Mouse (Mus musculus) cortical plate, adult 2 months (tissue): Measurements from ENCODE around the gene Asl. TPM values are rescaled to one million over a fixed set of nuclear protein-coding genes. Genes with fewer than 3 reads are reported as not detected.

ENCODE experiments used
- H3K27ac ChIP-seq: fragments of 200-500 bp; 2 replicates; pipeline ENCODE4 v1.5.1; 2012; ENCODE audit warnings: low read length, control low read depth, inconsistent platforms; ENCODE audit not compliant: insufficient read depth
- H3K4me1 ChIP-seq: fragments of 200-500 bp; 2 replicates; pipeline ENCODE4 v1.6.1; 2011; ENCODE audit warnings: low read length; ENCODE audit not compliant: control insufficient read depth, insufficient read depth
- H3K4me3 ChIP-seq: fragments of 200-500 bp; 2 replicates; pipeline ENCODE4 v1.5.1; 2011; ENCODE audit warnings: mild to moderate bottlenecking, low read length, control low read depth; ENCODE audit not compliant: insufficient read depth
- CTCF ChIP-seq: fragments of 200-500 bp; IDR thresholded peaks from 2 replicates; pipeline ENCODE4 v1.5.1; 2011; ENCODE audit warnings: mild to moderate bottlenecking, control low read depth, low read length; ENCODE audit not compliant: insufficient read depth; ENCODE audit errors: extremely low read depth
- POLR2A ChIP-seq: fragments of 200-500 bp; IDR thresholded peaks from 2 replicates; pipeline ENCODE4 v1.6.1; 2011; ENCODE audit warnings: mild to moderate bottlenecking, low read length, control low read depth; ENCODE audit not compliant: insufficient read depth; ENCODE audit errors: extremely low read depth
- polyA plus RNA-seq: library from polyadenylated mRNA; depleted of rRNA; stranded (reverse); fragments of >200 nt; gene quantifications from 2 replicates; pipeline ENCODE4 v1.2.3, GENCODE M21; 2012; rRNA removed

Asl gene
- polyA plus RNA-seq, 1 experiment: 33.2 TPM

DNA sequence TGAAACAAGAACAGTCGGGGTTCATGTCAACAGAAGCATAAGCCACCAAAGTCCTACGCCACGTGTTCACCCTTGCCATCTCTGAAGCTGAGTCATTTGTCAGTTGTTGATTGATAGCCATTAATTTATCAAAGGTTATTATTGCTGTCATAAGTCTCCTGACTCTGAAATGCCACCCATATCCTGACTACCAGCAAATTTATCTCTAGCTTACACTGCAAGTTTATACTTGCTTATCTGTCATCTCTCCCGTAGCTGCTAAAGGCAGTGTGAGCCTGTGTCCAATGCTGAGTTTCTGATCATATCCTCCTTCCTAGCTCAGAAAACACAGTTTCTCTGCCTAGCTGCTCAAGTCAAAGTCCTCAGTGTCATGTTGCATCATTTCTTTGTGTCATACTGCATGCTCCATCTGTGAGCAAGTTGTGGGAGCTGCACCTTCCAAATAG lies 54.2 kb downstream of the Asl start:
- H3K4me1 ChIP-seq: 0 out of 2 replicates have a peak, but pooled peaks cover 1% of the 10 kb centered on the region
- H3K27ac ChIP-seq: no peak overlapping the region
- no peak overlapping the region for H3K4me3 ChIP-seq
- no peak for TF ChIP-seq CTCF
- TF ChIP-seq POLR2A: no peak

DNA sequence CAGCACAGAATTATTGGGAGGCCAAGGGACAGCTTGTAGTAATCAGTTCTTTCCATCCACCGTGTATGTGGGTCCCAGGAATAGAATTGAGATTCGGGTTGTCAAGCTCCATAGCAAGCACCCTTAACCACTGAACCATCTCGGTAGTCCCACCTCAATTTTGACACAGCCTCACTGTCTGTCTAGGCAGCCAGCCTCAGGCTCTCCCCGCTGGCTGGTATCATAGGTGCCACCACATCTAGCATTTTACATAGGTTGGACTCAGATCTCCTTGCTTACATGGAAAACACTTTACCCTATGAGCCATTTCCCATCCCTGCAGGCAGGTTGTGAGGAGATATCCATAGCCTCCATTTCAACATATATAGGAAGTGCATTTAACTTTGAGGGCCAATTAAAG lies 54.7 kb downstream of the Asl start:
- 0 out of 2 replicates have a peak, but pooled peaks cover 1% of the 10 kb centered on the region for H3K4me1 ChIP-seq
- no peak for TF ChIP-seq POLR2A
- TF ChIP-seq CTCF: no peak
- H3K27ac ChIP-seq: no peak overlapping the region
- no peak overlapping the region for H3K4me3 ChIP-seq

DNA sequence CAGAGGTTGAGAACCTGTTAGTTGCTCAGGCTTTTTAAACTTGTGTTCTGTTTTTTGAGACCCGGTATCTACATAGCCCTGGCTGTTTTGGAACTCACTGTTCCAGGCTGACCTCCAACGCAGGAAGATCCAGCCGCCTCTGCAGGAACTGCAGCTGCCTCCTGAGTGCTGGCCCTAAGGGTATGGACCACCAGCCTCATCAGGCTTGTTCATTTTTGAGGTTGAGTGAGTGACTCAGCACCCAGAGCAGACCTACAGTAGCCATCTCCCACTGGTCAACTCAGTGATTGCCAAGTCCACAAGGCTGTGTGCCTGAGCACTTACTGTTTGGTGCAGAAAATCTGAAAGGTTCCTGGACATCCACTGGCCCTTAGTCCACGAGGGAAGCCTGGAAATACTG lies 57.6 kb downstream of the Asl start:
- TF ChIP-seq POLR2A (no peak), CTCF (no peak)
- Histone ChIP-seq H3K4me1 (0 out of 2 replicates have a peak, but pooled peaks cover 1% of the 10 kb centered on the region), H3K4me3 (no peak overlapping the region), H3K27ac (no peak overlapping the region)

DNA sequence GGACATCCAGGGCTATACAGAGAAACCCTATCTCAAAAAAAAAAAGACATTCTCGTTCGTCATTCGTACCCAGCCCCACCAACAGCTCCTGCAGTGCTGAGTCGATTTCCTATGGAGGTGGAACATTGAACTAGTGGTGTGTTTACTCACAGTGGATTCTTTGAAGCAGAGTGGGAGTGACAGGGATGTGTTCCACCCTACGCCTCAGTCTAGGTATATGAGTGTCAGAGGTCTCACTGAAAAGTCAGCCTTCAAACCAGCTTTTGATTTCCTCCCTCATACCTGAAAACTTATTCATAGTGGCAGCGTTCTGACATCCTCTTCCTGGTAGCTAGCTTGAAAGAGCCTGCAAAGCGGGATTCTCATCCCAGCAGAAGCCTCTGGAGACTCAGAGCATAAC lies 60.6 kb downstream of the Asl start:
- H3K4me1 ChIP-seq: no peaks in the 10 kb centered on the region
- TF ChIP-seq CTCF (no peak), POLR2A (no peak)
- H3K4me3 ChIP-seq: no peak overlapping the region
- no peak overlapping the region for H3K27ac ChIP-seq

DNA sequence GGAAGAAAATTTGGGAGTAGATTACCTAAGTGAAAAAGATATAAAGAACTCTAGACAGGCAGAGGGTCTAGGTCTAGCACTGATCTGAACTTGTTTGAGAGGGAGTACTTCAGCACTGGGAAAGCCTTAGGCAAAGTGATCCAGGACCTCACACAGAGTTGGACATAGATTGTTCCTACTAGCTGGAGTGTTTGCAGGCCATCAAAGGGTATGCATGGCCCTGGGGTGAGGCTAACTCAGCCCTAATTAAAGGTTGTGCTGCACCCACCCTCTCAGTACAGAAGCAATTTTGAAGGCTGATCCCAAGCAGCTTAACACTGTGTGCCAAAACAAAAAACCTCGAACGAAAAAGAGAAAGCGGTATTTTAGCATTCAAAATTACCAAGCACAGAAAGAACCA lies 62.6 kb downstream of the Asl start:
- TF ChIP-seq POLR2A: no peak
- no peak for TF ChIP-seq CTCF
- H3K4me3 ChIP-seq: no peak overlapping the region

DNA sequence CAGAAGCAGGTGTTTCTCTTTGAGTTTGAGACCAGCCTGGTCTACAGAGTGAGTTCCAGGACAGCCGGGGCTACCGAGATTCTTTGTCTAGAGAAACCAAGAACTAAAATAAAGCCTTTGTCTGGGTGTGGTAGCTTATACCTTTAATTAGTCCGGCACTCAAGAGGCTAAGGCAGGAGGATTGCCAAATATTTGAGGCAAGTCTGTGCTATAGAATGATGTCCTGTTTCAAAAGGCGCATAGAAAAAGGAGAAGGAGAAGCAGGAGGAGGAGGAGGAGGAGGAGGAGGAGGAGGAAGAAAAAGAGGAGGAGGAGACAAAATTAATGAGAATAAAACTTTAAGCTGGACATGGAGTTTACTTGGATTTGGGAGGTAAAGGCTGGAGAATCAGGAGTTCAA lies 65.8 kb downstream of the Asl start:
- TF ChIP-seq POLR2A (no peak), CTCF (no peak)

More for the DNA sequence above, 62.6 kb downstream of the Asl start:
- Histone ChIP-seq H3K4me1 (no peaks in the 10 kb centered on the region), H3K27ac (no peak overlapping the region)

More for the DNA sequence above, 65.8 kb downstream of the Asl start:
- H3K4me3 ChIP-seq: no peak overlapping the region
- H3K27ac ChIP-seq: no peak overlapping the region
- no peaks in the 10 kb centered on the region for H3K4me1 ChIP-seq

Other genes starting within 250 kb of the Asl start
- gene Psph, start 241.8 kb downstream of the Asl start, polyA plus RNA-seq: 27.4 and 27.5 TPM in 2 replicates
- 16.8 and 19.2 TPM in 2 replicates for gene Sumf2, start 182.3 kb downstream of the Asl start, polyA plus RNA-seq
- 719 and 800 TPM in 2 replicates for gene Chchd2, start 141.8 kb downstream of the Asl start, polyA plus RNA-seq
- gene Zbed5, start 133.5 kb downstream of the Asl start, polyA plus RNA-seq: 5.6 and 6.8 TPM in 2 replicates
- gene Phkg1, start 130.7 kb downstream of the Asl start, polyA plus RNA-seq: 38.1 and 39.9 TPM in 2 replicates
- 4.2 and 5.1 TPM in 2 replicates for gene Nupr1l, start 120.7 kb downstream of the Asl start, polyA plus RNA-seq
- 39.4 and 39.5 TPM in 2 replicates for gene Vkorc1l1, start 87.3 kb downstream of the Asl start, polyA plus RNA-seq
- 20.2 and 20.9 TPM in 2 replicates for gene Gusb, start 26.2 kb downstream of the Asl start, polyA plus RNA-seq
- gene Crcp, start within 50 bp of the Asl start, polyA plus RNA-seq: 41.3 and 44.5 TPM in 2 replicates
- gene Tpst1, start 44.1 kb upstream of the Asl start, polyA plus RNA-seq: 32.8 and 33.0 TPM in 2 replicates
- gene Kctd7, start 115.6 kb upstream of the Asl start, polyA plus RNA-seq: 8.0 and 8.7 TPM in 2 replicates
- 38.5 and 43.6 TPM in 2 replicates for gene Rabgef1, start 142.6 kb upstream of the Asl start, polyA plus RNA-seq
- gene Tmem248, start 187.8 kb upstream of the Asl start, polyA plus RNA-seq: 31.4 and 32.0 TPM in 2 replicates
- 94.9 and 101 TPM in 2 replicates for gene Sbds, start 226.3 kb upstream of the Asl start, polyA plus RNA-seq
- gene Tyw1, start 226.4 kb upstream of the Asl start, polyA plus RNA-seq: 14.5 and 14.6 TPM in 2 replicates